Mouse (Mus musculus) neural tube, embryonic 15.5 days (tissue): ENCODE data around the gene Fdps. TPM values are rescaled to one million over a fixed set of nuclear protein-coding genes. Genes with fewer than 3 reads are reported as not detected.

Source experiments
- ATAC-seq: fragments of 200-750 bp; cut with Nextera tagmentation; 2 replicates; pipeline ENCODE4 v1.8.0; 2017; ENCODE audit warnings: mild to moderate bottlenecking, moderate TSS enrichment, moderate library complexity; ENCODE audit not compliant: low FRiP score
- H3K27ac ChIP-seq: fragments of 300-500 bp; sonication (generic); replicated peaks from 2 replicates; pipeline ENCODE4 v1.5.1; 2015; ENCODE audit warnings: mild to moderate bottlenecking, inconsistent platforms
- H3K27me3 ChIP-seq: fragments of 300-500 bp; sonication (generic); replicated peaks from 2 replicates; pipeline ENCODE4 v1.6.1; 2015; ENCODE audit warnings: inconsistent platforms
- H3K36me3 ChIP-seq: fragments of 300-500 bp; sonication (generic); 2 replicates; pipeline ENCODE4 v1.6.1; 2015; ENCODE audit warnings: inconsistent platforms
- H3K4me1 ChIP-seq: fragments of 300-500 bp; sonication (generic); 2 replicates; pipeline ENCODE4 v1.6.1; 2015; ENCODE audit warnings: inconsistent platforms
- H3K4me2 ChIP-seq: fragments of 300-500 bp; sonication (generic); 2 replicates; pipeline ENCODE4 v1.6.1; 2015; ENCODE audit warnings: inconsistent platforms, mild to moderate bottlenecking, moderate library complexity
- H3K4me3 ChIP-seq: fragments of 300-500 bp; sonication (generic); replicated peaks from 2 replicates; pipeline ENCODE4 v1.5.1; 2015; ENCODE audit warnings: mild to moderate bottlenecking, inconsistent platforms
- H3K9ac ChIP-seq: fragments of 300-500 bp; sonication (generic); replicated peaks from 2 replicates; pipeline ENCODE4 v1.6.1; 2015; ENCODE audit warnings: mild to moderate bottlenecking, inconsistent platforms
- H3K9me3 ChIP-seq: fragments of 300-500 bp; sonication (generic); replicated peaks from 2 replicates; pipeline ENCODE4 v1.6.1; 2016; ENCODE audit warnings: inconsistent platforms
- WGBS: fragments of 180-500 bp; shearing (Covaris S2); methylation state at CpG from one replicate; pipeline ENCODE4 v1.1.7; 2015; ENCODE audit warnings: mixed read lengths; 5-methylcytosine and 5-hydroxymethylcytosine counted together
- polyA plus RNA-seq: library from polyadenylated mRNA; unstranded; fragments of >200 nt; fragmentation: Nextera tagmentation; extraction: Ambion mirVana; gene quantifications from 2 replicates; pipeline ENCODE4 v1.2.1, GENCODE M21; 2015

Gene Fdps
- polyA plus RNA-seq, 1 experiment from 2014 or later: 499 TPM

- H3K4me3 ChIP-seq: peak overlapping the region; percentile 35; the same call in 1 of the 2 replicates
- no peak for ATAC-seq
- H3K4me2 ChIP-seq: peak overlapping the region; percentile 68
- no peak overlapping the region for H3K27ac ChIP-seq
- no peaks in the 10 kb centered on the region for H3K9me3 ChIP-seq
- H3K27me3 ChIP-seq: no peaks in the 10 kb centered on the region
- 37% methylated on average over 4 of the region's 4 CpGs for WGBS
- H3K36me3 ChIP-seq: no peaks in the 10 kb centered on the region
- no peak overlapping the region for H3K9ac ChIP-seq
- H3K4me1 ChIP-seq: peaks cover 7% of the 10 kb centered on the region
These were observed 30.1 kb upstream of the Fdps start for GRCm38 (mm10) chr3:89131816-89132215.

GRCm38 (mm10) chr3:89129908-89130307, 28.1 kb upstream of the Fdps start:
- H3K4me1 ChIP-seq: peaks cover 7% of the 10 kb centered on the region
- H3K4me2 ChIP-seq: no peak overlapping the region
- no peak overlapping the region for H3K4me3 ChIP-seq
- H3K9me3 ChIP-seq: no peaks in the 10 kb centered on the region
- no peaks in the 10 kb centered on the region for H3K36me3 ChIP-seq
- no peak for ATAC-seq
- 86% methylated on average over 3 of the region's 3 CpGs for WGBS
- H3K9ac ChIP-seq: no peak overlapping the region
- H3K27me3 ChIP-seq: no peaks in the 10 kb centered on the region
- no peak overlapping the region for H3K27ac ChIP-seq

GRCm38 (mm10) chr3:89125981-89126380, 24.2 kb upstream of the Fdps start:
- Histone ChIP-seq H3K4me3 (no peak overlapping the region), H3K4me2 (no peak overlapping the region), H3K9ac (no peak overlapping the region), H3K27me3 (no peaks in the 10 kb centered on the region), H3K27ac (no peak overlapping the region), H3K9me3 (no peaks in the 10 kb centered on the region), H3K4me1 (no peaks in the 10 kb centered on the region), H3K36me3 (no peaks in the 10 kb centered on the region)
- no peak for ATAC-seq
- 87% methylated on average over 3 of the region's 3 CpGs for WGBS

- H3K27ac ChIP-seq: no peak overlapping the region
- no peak overlapping the region for H3K4me2 ChIP-seq
- whole genome bisulfite sequencing: 83% methylated on average over 3 of the region's 3 CpGs
- H3K27me3 ChIP-seq: no peaks in the 10 kb centered on the region
- H3K9me3 ChIP-seq: no peaks in the 10 kb centered on the region
- H3K4me3 ChIP-seq: no peak overlapping the region
- no peak for ATAC-seq
- no peak overlapping the region for H3K9ac ChIP-seq
- H3K4me1 ChIP-seq: no peaks in the 10 kb centered on the region
- no peaks in the 10 kb centered on the region for H3K36me3 ChIP-seq
These were observed 22.5 kb upstream of the Fdps start for GRCm38 (mm10) chr3:89124241-89124640.

GRCm38 (mm10) chr3:89123313-89123712, 21.6 kb upstream of the Fdps start:
- Histone ChIP-seq H3K9ac (no peak overlapping the region), H3K4me1 (no peaks in the 10 kb centered on the region), H3K9me3 (no peaks in the 10 kb centered on the region), H3K27ac (no peak overlapping the region), H3K27me3 (no peaks in the 10 kb centered on the region), H3K4me3 (no peak overlapping the region), H3K36me3 (no peaks in the 10 kb centered on the region), H3K4me2 (no peak overlapping the region)
- 84% methylated on average over 2 of the region's 2 CpGs for WGBS
- no peak for ATAC-seq

GRCm38 (mm10) chr3:89115522-89115921, 13.8 kb upstream of the Fdps start:
- ATAC-seq: no peak
- Histone ChIP-seq H3K4me2 (no peak overlapping the region), H3K27ac (no peak overlapping the region), H3K36me3 (no peaks in the 10 kb centered on the region), H3K9ac (no peak overlapping the region), H3K4me1 (no peaks in the 10 kb centered on the region), H3K27me3 (no peaks in the 10 kb centered on the region), H3K4me3 (no peak overlapping the region), H3K9me3 (no peaks in the 10 kb centered on the region)
- 7% methylated on average over 2 of the region's 2 CpGs for WGBS

GRCm38 (mm10) chr3:89113058-89113457, 11.3 kb upstream of the Fdps start:
- H3K9me3 ChIP-seq: no peaks in the 10 kb centered on the region
- H3K4me3 ChIP-seq: no peak overlapping the region
- no peaks in the 10 kb centered on the region for H3K4me1 ChIP-seq
- no peak overlapping the region for H3K4me2 ChIP-seq
- H3K27ac ChIP-seq: no peak overlapping the region
- no peaks in the 10 kb centered on the region for H3K27me3 ChIP-seq
- ATAC-seq: no peak
- no peaks in the 10 kb centered on the region for H3K36me3 ChIP-seq
- no peak overlapping the region for H3K9ac ChIP-seq
- 92% methylated on average over 4 of the region's 4 CpGs for WGBS

- no peaks in the 10 kb centered on the region for H3K36me3 ChIP-seq
- H3K4me3 ChIP-seq: no peak overlapping the region
- H3K9ac ChIP-seq: no peak overlapping the region
- H3K27ac ChIP-seq: no peak overlapping the region
- no peak for ATAC-seq
- no peaks in the 10 kb centered on the region for H3K9me3 ChIP-seq
- 67% methylated on average over 1 of the region's 1 CpGs for WGBS
- H3K27me3 ChIP-seq: no peaks in the 10 kb centered on the region
- no peaks in the 10 kb centered on the region for H3K4me1 ChIP-seq
- no peak overlapping the region for H3K4me2 ChIP-seq
These were observed 6.4 kb upstream of the Fdps start for GRCm38 (mm10) chr3:89108146-89108545.

GRCm38 (mm10) chr3:89107545-89107944, 5.8 kb upstream of the Fdps start:
- Histone ChIP-seq H3K9me3 (no peaks in the 10 kb centered on the region), H3K4me3 (no peak overlapping the region), H3K9ac (no peak overlapping the region), H3K4me2 (no peak overlapping the region), H3K36me3 (no peaks in the 10 kb centered on the region), H3K27ac (no peak overlapping the region), H3K4me1 (peaks cover 4% of the 10 kb centered on the region), H3K27me3 (no peaks in the 10 kb centered on the region)
- WGBS: 75% methylated on average over 3 of the region's 3 CpGs
- no peak for ATAC-seq

GRCm38 (mm10) chr3:89106881-89107280, 5.1 kb upstream of the Fdps start:
- H3K27me3 ChIP-seq: no peaks in the 10 kb centered on the region
- no peak overlapping the region for H3K4me2 ChIP-seq
- H3K9me3 ChIP-seq: no peaks in the 10 kb centered on the region
- H3K9ac ChIP-seq: no peak overlapping the region
- no peak for ATAC-seq
- peaks cover 8% of the 10 kb centered on the region for H3K4me1 ChIP-seq
- H3K4me3 ChIP-seq: no peak overlapping the region
- H3K27ac ChIP-seq: no peak overlapping the region
- no peaks in the 10 kb centered on the region for H3K36me3 ChIP-seq

- Histone ChIP-seq H3K4me1 (peaks cover 33% of the 10 kb centered on the region), H3K9ac (no peak overlapping the region), H3K4me3 (no peak overlapping the region), H3K9me3 (no peaks in the 10 kb centered on the region), H3K27me3 (no peaks in the 10 kb centered on the region), H3K4me2 (no peak overlapping the region), H3K36me3 (peaks cover 16% of the 10 kb centered on the region), H3K27ac (no peak overlapping the region)
- no peak for ATAC-seq
- WGBS: 85% methylated on average over 4 of the region's 4 CpGs
These were observed 1.5 kb upstream of the Fdps start for GRCm38 (mm10) chr3:89103291-89103595.

GRCm38 (mm10) chr3:89102495-89103290, 934 bp upstream of the Fdps start:
- no peaks in the 10 kb centered on the region for H3K27me3 ChIP-seq
- peaks cover 33% of the 10 kb centered on the region for H3K4me1 ChIP-seq
- H3K9me3 ChIP-seq: no peaks in the 10 kb centered on the region
- H3K27ac ChIP-seq: peak overlapping the region; percentile 90
- H3K4me2 ChIP-seq: peak overlapping the region; percentile 64
- peak overlapping the region; percentile 61 for H3K4me3 ChIP-seq
- no peak overlapping the region for H3K9ac ChIP-seq
- ATAC-seq: no peak
- peaks cover 22% of the 10 kb centered on the region for H3K36me3 ChIP-seq
- WGBS: 66% methylated on average over 12 of the region's 12 CpGs
